Mouse (Mus musculus) retina, embryonic 14.5 days (tissue): ENCODE results near the gene Nnat.

Experiments
- DNase-seq: peaks from one replicate; pipeline ENCODE4 v3.0.0-alpha.2; 2015; ENCODE audit warnings: low spot score

Gene Nnat

GRCm38 (mm10) chr2:157559858-157560257, at the start of gene Nnat:
TSS of gene Nnat (plus strand) at chr2:157560078.
- DNase-seq = peak; percentile 89

GRCm38 (mm10) chr2:157512859-157513258, 47.0 kb upstream of the Nnat start:
- no peak for DNase-seq

DNA sequence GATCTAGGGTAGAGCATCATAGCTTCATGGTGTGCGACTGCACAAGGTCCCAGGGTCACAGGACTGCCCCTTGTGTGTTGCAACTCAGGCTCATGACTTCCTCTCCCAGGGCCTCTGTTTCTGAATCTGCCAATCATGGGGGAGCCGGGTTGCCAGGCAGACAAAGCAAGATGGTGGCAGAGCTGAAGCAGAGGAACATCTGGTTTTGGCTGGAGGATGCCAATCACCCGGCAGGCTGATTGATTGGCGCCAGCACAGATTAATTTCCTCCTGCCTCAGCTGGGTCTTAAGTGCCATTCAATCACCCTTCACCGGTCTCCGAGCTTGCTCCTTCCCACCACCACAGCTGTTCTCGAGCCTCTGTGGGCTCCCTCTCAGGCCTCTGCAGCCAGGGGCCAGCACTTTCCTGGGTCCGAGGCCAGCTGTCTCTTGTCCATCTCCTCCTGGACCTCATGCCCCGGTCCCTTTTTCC, 46.1 kb upstream of the Nnat start:
- no peak for DNase-seq

- DNase-seq = peak; percentile 24
These were observed 45.5 kb upstream of the Nnat start for GRCm38 (mm10) chr2:157514353-157514752.

GRCm38 (mm10) chr2:157517526-157517925, 42.4 kb upstream of the Nnat start:
- DNase-seq = peak; percentile 47

DNA sequence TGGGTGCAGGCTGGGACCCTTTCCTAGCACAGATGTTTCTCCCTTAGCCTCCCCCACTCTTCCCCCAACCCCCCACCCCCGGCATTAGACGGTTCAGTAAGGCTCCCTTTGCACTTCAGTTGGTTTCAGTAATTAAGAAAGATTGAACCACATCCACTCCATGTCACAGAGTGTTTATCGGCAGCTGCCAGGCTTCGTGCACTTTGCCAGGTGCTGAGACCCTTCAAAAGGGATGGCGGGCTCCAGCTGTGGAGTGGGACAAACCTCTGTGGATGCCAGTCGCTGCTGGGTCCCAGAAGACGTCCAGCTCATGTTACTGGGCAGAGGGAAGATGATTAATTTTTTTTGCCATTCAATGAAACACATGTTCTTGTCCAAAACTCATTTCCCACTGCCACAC, 41.4 kb upstream of the Nnat start:
- no peak for DNase-seq

DNA sequence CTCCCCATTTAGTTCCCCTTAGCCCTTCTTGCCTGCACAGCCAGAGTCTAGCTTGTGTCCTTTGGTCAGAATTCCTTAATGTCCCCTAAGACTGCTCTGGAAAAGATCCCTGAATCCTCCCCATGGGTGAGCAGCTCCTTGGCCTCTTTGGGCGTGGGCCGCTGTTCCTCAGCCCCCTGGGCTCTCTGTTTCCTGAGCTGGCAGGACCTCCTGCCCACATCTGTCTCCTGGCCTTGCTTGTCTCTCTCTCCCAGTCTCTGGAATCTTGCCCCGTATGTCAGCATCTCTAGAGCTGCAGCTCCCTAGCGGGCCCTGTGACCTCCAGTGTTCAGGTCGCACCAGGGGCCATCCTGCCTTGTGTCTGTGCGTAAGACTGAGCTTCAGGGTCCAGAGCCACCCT, 40.4 kb upstream of the Nnat start:
- DNase-seq = no peak

- DNase-seq = peak; percentile 58
These were observed 39.4 kb upstream of the Nnat start for GRCm38 (mm10) chr2:157520496-157520895.

DNA sequence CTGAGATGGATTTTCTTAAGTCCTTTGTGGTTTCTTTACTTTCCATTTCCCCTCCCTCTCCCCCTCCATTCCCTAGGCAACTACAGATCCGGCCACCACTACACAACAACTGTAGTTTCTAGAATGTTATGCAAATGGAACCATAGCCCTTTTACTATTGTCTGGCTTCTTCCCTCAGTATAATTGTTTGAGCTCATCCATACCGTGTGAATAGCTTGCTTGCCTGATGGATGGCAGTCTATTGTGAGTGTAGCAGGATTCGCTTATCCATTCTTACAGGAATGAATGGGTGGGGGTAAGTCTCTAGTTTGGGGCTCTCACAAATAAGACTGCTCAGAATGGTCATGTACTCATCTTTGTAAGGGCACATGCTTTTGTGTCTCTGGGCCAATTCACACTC, 37.3 kb upstream of the Nnat start:
- no peak for DNase-seq

DNA sequence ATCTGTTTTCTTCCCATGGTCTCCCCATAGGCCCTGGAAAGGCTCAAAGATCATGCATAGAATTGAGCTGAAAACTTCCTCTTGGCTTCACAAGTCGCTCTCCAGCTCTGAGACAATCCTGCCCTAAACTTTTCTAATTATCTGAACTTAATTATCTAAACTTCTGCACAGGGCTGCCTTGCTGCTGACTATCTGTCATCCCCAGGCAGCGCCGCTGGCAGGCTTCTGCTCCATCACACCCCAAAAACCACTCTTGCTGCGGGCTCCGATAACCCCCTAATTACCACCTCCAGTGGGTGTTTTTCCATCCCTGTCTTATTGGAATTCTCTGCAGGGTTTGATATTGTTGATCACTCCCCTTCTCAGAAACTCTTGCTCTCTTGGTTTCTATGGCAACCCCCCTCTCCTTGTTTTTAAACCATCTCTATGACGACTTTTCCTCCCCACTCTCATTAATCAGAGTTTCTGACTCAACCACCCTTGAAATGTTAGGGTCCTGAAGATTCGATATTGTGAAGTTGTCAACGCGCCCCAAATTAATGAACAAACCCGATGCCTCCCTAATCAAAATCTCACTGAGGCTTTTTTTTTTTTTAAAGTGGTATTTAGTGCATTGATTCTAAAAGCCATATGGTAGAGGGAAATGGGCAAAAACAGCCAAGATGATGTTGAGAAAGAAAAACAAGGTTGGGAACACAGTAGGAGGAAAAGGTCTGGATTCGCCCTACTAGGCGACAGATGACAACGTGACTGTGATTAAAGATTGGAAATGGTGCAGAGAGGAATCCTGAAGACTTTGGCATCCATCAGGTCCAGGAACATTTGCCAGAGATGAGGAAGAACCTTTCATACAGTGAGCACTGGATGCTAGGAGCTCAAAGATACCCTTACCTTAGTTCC, 29.6 kb upstream of the Nnat start:
- no peak for DNase-seq

DNA sequence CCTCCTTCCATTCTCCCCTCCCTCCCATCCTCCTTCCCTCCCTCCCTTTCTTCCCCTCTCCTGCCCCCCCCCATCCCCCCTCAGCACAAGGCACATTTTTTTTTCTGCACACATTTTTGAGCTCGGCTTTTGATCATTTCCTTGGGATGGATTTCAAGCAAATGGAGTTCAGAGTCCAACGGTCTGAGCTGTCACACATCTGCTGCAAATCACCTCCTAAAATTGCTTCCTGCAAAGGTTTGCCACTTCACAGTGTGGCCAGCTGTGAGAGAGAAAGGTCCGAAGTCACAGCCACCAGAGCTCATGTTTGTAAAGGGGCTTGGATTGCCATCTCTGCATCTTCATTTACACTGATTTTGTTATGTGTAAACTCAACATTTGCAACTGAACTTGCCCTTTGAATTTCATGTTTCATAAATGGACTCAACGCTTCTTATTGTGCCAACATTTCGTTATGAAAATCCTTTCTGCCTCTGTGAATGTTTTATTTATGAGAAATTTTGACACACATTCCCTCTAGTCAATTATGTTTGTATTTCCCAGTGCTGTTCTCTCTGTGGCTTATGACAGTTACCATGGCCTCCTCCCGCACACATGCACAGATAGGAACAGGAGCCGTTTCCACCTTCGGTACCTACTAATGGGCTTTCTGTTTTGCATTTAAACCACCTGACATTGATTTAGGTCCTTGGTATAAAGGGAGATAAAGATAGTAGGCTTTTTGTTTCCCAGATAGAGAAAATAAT, 28.0 kb upstream of the Nnat start:
- DNase-seq = no peak

DNA sequence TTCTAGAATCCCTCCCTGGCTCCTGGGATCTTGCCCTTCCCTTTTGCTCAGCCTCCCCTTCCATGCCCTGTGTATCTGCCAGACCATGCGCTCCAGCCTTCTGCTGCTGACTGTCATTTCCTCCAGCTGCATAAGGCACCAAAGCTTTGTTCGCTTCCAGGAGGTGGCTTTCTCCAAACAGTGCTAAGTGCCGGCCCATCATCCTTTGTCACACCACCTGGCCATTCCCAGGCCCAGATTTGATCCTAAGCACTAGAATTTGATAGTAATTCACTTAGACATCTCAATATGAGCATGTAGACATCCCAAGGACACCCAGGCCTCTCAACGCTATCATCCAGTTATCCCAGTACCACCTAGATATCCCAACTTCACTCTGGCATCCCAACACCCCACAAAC, 25.7 kb upstream of the Nnat start:
- DNase-seq = peak; percentile 51

DNA sequence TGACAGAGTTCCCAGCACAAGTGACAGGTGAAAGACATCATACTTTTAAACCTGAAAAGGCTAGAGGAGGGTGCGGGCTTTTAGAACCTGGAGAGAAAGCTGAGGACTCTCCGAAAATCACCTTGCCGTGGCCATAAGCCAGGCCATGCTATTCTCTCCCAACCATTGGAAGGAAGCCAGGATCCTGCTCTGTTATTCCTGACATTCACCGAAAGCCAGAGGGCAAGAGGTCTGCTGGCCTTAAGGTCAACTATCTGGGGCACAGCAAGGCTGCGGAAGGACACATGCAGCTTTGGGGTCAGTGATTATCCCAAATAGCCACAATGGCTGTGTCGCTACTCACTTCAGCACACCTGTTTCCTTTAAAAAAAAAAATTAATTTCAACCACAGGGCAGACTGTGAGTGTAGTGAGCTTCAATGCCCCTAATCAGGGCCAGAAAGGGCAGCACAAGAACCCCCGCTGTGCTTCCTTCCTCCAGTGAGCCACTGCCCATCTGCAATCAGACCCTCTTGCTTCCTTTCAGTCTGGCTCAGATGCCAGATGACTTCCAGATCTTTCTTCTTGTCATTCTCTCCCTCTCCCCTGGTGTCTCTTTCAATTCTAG, 23.3 kb upstream of the Nnat start:
- peak; percentile 53 for DNase-seq

DNA sequence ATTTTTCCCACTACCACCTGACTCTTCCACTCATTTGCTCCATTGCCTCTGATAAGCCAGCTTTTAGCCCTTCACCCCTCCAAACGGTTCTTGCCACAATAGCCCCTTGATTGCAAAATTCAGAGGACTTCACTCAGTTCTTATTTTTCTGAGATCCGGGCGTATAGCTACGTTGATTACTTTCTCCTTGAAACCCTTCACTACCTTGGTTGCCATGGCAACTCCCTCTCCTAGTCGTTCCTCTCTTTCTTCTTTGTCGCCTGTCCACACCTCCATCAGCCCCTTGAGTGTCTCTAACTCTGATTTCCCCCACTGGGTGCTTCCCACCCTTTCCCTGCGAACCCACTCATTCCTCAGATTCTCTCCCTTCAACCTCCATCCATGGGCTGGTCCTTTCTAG, 22.8 kb upstream of the Nnat start:
- DNase-seq = no peak

GRCm38 (mm10) chr2:157540073-157540952, 19.6 kb upstream of the Nnat start:
- peak; percentile 42 for DNase-seq

GRCm38 (mm10) chr2:157540953-157541569, 18.8 kb upstream of the Nnat start:
- DNase-seq = peak; percentile 34

GRCm38 (mm10) chr2:157541631-157542030, 18.2 kb upstream of the Nnat start:
- peak; percentile 54 for DNase-seq

GRCm38 (mm10) chr2:157542415-157542814, 17.5 kb upstream of the Nnat start:
- peak; percentile 34 for DNase-seq

DNA sequence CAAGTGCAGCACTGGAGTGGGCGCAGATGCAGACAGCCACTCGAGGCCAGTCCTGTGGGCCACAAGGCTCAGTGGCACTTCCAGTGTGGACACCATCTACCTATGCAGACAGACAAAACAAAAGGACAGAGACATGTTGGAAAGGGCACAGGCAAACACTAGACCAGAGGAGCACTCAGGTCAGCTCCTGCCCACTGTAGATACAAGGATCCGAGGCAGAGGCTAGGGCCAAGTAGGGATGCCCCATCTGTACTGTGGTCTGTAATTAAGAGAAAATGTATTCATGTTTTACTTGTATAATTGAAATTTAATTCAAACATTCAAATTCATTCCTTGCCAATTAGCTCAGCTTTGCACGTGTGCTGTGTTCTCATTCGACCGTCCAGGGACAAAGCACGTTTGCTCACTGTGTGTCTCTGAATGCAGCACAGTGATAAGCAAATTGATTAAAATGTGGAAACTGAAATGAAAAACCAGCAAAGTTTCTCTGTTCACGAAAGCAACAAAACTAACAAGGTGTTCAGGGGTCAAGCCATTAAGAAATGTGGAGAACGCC, 15.5 kb upstream of the Nnat start:
- no peak for DNase-seq

GRCm38 (mm10) chr2:157546686-157547085, 13.2 kb upstream of the Nnat start:
- DNase-seq = no peak

GRCm38 (mm10) chr2:157550292-157550691, 9.6 kb upstream of the Nnat start:
- DNase-seq = no peak
